Mouse (Mus musculus): ENCODE data around the gene Eif1b. TPM values are rescaled to one million over a fixed set of nuclear protein-coding genes. Genes with fewer than 3 reads are reported as not detected.

Eif1b gene
- polyA plus RNA-seq, 1 experiment = 167 TPM

DNA sequence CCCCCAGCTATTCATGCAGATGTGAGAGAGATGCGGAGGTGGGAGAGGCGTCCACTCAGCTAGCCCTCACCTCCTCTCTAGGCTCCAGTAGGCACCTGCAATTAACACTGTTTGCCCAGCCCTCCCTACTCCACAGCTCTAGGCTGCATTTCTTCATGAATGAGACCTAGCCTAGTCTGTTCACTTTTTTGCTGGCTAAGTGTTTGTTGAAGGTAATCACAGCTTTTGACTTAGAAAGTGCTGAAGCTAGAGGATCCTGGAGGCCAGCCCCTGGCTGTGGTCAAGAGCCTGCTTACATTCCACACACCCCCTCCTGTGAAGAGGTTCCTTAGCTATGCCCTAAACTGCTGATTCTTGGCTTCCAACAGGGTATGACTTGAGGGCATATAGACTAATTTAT, 49.4 kb downstream of the Eif1b start:
- Histone ChIP-seq H3K4me3 (replicated peaks; ENCODE audit: insufficient read depth, low read depth, low read length) (no peak overlapping the region), H3K27me3 (ENCODE audit: control insufficient read depth, insufficient read depth, low read length) (peaks cover 2% of the 10 kb centered on the region; the same call in 1 of the 2 replicates), H3K4me1 (ENCODE audit: control insufficient read depth, insufficient read depth, low read length) (no peaks in the 10 kb centered on the region), H3K27ac (ENCODE audit: insufficient read depth, low read length) (no peak overlapping the region)
- no peak for TF ChIP-seq POLR2A (IDR thresholded peaks at IDR 0.05; ENCODE audit: borderline replicate concordance, insufficient read depth, low read length)
- TF ChIP-seq CTCF (IDR thresholded peaks at IDR 0.05; ENCODE audit: borderline replicate concordance, insufficient read depth, low read depth, low read length) = no peak
- WGBS = 21% methylated on average over 2 of the region's 2 CpGs
- DNase-seq = no peak

DNA sequence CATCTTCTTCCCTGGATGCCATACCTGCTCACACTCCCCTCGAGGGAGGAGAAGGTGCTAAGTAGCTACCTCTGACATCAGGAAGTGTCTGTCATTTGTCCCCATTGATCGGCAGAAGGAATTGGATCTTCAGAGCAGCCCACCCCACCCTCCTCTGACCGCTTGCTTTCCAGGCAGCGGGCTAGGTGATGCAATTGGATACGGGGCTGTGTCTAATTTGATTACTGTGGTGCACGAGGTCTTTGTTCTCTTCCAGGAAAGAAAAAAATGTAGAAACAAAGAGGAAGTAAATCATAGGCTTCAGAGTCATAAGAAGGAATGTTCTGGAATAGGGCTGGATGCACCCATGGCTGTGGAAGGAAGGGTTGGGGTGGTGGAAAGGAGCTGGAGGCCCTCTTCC, 50.2 kb downstream of the Eif1b start:
- Histone ChIP-seq H3K27ac (ENCODE audit: insufficient read depth, low read length) (no peak overlapping the region), H3K4me1 (ENCODE audit: control insufficient read depth, insufficient read depth, low read length) (no peaks in the 10 kb centered on the region), H3K27me3 (ENCODE audit: control insufficient read depth, insufficient read depth, low read length) (peaks cover 2% of the 10 kb centered on the region; the same call in 1 of the 2 replicates), H3K4me3 (replicated peaks; ENCODE audit: insufficient read depth, low read depth, low read length) (no peak overlapping the region)
- no peak for TF ChIP-seq CTCF (IDR thresholded peaks at IDR 0.05; ENCODE audit: borderline replicate concordance, insufficient read depth, low read depth, low read length)
- TF ChIP-seq POLR2A (IDR thresholded peaks at IDR 0.05; ENCODE audit: borderline replicate concordance, insufficient read depth, low read length) = no peak
- WGBS = 23% methylated on average over 6 of the region's 6 CpGs
- DNase-seq = no peak

Other genes starting within 250 kb of the Eif1b start
- 18.2 and 22.1 TPM in 2 replicates for gene Myrip, start 190.7 kb upstream of the Eif1b start, polyA plus RNA-seq (2012; rRNA removed)
- gene Entpd3, start 47.6 kb downstream of the Eif1b start, polyA plus RNA-seq (2012; rRNA removed) = 10.9 and 13.9 TPM in 2 replicates
- gene Rpl14, start 79.2 kb downstream of the Eif1b start, polyA plus RNA-seq (2012; rRNA removed) = 327 and 353 TPM in 2 replicates